Mouse (Mus musculus) heart, postnatal 25 days (tissue): ENCODE results near the gene Tbrg4. TPM values are rescaled to one million over a fixed set of nuclear protein-coding genes. Genes with fewer than 3 reads are reported as not detected.

Experiments
- DNase-seq: peaks from one replicate; pipeline ENCODE4 v3.0.0; 2022; ENCODE audit warnings: low spot score
- intact Hi-C: fragments of 180-260 bp; cut with DNase I; formaldehyde crosslinking; loops from one replicate; pipeline ENCODE4 v1.15.1; 2025
- total RNA-seq, 2 experiments: library from RNA; stranded (reverse); gene quantifications; 2 replicates each; pipeline ENCODE4 v1.2.3; 2021

Tbrg4 gene
- total RNA-seq, 2 experiments from 2014 or later: 98.2 to 109 TPM

DNA sequence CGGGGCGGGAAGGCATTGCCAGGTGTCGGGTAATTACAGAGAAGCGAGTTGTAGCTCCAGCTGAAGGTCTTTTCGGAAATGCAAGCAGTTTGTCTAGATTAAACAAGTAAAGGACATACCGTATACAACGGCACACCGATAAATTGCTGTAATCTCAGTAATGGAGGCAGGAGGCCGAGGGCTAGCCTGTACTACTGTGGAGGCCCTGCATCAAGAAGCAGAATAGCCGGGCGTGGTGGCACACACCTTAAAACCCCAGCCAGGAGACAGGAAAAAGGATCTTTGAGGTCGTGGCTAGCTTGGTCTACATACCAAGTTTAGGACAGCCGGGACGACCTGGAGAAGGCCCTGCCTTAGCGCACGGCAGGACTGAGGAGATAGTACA lies 513 bp upstream of the Tbrg4 start:
- no peak for DNase-seq
- intact Hi-C loops: loop anchor here (2.0 to 5.0 kb wide), 3 partner anchors 79 to 152 kb away; partner anchors contain the start of genes Ccm2 and Purb

DNA sequence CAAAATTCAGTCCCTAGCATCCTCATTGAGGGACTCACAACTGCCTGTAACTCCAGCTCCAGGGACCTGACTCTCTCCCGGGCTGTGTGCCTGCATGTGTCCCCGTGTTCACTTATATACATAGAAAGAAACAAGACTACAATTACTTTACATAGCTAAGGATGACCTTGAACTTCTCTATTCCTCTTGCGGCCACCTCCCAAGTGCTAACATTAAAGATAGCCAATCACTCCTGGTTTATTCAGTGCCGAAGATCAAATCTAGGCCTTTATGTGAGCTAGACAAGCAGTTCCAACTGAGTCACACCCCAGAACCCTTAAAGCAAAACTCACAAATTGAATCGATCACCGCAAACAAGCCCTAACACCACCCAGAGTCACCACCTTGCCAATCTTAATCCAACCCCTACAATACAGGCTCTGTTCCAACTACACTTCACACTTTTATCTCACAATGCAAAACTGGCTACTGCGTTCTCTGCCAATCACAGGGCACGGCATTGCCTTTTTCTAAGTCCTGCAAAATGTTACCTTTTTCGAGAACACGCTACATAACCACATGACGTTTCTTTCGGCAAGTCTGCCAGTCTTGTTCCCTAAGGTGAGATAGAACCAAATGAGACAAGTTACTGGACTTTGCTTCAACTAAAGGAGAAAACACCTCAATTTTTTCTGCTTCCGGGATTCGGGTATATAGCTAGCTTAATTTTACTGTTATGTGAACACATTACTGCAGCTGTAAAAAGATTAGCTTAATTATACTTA lies 1.1 kb downstream of the Tbrg4 start:
- no peak for DNase-seq
- intact Hi-C loops: loop anchor here (5.0 kb wide), 2 partner anchors 78 to 98 kb away; partner anchors contain the start of gene Ccm2

DNA sequence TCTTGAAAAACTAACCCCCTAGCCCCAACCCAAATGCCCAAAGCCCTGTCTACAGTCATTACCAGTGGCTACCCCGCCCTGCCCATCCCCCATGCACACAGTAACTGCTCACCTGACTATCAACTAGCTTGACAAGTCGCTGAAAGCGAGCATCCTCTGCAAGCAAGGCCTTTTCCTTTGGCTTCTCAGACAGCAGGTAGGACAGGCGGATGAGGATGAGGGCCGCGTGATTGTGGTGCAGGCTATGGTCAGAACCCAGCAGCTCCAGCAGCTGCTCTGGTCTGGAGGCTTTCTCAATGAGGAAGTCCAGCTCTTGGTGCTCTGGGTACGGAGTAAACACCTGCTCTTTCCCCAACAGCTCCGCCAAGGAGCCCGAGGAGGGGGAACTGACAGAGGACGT lies 2.2 kb downstream of the Tbrg4 start:
- intact Hi-C loops: no loop called here
- DNase-seq: no peak

DNA sequence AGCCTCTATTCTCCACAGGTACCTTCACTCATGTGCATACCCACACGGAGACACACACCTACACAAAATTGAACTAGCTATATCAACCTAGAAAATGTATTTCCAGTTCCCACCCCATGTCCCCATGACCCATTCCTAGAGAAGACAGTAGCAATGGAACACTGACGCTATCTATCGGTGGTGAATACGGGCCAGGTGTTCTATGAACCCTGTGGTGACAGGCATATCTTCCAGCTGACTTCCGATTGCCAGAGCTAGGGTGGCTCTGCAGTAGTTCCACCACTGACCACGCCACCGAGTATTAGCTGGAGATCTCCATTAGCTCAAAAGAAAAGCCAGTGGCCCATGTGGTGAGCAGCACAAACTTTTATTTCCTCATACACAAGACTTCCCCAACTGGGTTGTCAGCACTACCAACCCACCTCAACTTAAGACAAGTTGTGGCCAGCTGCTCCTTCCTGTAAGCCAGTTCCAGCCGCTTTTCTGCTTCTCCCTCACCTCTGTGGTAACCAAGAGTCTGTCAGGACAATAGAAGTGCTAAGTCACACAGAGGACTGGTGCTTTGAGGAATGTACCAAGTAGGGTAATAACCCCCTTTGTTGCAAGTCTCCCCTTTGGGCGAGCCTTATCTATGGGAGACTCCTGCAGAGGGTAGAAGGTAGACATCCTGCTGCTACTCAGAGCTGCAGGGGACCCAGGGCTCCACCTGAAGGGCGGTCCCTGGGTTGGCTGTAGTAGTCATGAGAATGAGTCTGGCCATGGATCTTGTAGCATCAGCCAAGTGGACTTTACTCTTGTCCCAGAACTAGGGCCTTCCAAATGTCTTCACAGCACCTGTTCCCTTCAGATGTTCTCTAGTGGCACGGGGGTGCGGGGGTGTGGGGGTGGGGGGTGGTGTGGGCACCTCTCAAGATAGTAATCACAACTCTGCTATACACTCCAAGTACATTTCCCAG lies 10.3 kb downstream of the Tbrg4 start:
- DNase-seq: no peak

DNA sequence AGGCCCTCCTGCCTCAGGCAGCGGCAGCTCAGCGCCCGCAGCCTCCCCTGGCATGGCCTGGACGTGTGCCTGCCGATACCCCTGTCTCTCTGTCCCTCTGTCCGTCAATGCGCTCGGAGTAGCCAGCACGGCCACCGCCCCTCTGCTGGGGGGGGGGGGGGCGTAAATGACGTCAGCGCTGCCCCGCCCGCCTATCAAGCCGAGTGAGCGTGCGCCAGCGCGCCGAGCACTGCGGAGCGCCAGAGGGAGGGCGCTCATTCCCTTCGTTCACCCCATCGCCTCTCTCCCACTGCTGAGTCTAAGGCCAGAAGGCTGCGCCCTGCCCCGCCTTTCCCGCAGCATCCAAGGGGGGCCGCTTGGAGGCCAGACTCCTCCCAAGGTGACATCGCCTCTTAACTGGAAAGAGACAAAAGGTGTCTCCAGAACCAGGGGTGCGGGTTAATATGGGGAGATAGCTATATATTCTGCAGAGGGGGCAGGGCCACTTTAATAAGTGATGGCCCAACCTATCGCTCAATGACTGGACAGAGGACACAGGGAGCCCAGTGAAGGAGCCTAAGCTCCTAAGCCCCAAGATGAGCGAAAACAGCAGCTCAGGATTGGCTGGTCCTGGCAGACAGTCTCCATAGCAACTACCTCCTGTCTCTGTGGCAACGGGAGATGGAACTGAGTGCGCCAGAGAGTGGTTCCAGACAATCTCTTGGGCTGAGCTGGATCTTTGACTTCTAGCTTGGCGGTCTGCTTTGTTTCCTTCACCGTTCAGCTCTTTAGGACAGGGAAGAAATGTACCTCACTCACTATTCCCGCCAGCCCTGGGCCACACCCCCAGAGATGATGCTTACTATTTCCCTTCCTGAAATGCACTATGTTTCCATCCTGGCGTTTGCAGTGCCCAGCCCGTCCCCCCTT lies 20.1 kb downstream of the Tbrg4 start, which contains the start of gene Nacad:
Nacad (minus strand) TSS at position 563 of the 909 bp plus-strand sequence.
- intact Hi-C loops: no loop called here
- no peak for DNase-seq

More for the DNA sequence above, 10.3 kb downstream of the Tbrg4 start:
- intact Hi-C loops: no loop called here

DNA sequence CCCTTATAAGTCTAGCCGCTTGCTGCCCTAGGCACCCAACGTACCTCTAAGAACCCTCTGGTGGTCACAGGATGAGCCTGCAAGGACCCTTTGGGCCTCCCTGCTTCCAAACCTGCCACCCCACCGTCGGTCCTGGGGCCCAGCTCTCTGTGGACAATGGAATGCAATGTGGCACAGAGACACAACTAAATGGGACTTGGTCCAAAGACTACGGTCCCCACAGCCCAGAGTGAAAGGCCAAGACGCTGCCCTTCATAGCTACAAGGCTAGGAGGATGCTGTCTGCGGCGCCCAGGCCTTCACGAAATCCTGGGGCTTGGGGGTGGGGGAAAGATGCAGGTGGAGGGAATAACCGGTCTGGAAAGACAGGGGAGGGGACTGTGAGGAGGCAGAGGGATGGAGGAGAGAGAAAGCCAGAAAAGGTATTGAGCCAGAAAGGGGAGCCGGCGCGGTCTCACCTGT lies 20.8 kb downstream of the Tbrg4 start:
- intact Hi-C loops: no loop called here
- DNase-seq: no peak

DNA sequence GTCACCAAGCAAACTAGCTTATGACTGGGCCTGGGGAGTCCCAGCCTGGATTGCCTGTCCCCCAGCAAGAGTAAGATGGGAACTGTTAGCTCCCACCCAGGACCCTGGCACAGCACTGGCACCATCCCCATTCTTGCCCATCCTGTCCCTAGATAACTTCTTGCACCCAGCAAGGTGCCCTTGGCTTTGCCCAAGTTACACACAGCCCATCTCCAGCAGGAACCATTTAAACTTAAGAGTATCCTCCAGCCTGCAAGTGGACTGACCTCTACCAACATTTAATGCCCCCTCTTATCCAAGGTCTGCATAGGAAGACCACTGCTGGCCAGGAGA lies 21.3 kb downstream of the Tbrg4 start:
- intact Hi-C loops: no loop called here

DNA sequence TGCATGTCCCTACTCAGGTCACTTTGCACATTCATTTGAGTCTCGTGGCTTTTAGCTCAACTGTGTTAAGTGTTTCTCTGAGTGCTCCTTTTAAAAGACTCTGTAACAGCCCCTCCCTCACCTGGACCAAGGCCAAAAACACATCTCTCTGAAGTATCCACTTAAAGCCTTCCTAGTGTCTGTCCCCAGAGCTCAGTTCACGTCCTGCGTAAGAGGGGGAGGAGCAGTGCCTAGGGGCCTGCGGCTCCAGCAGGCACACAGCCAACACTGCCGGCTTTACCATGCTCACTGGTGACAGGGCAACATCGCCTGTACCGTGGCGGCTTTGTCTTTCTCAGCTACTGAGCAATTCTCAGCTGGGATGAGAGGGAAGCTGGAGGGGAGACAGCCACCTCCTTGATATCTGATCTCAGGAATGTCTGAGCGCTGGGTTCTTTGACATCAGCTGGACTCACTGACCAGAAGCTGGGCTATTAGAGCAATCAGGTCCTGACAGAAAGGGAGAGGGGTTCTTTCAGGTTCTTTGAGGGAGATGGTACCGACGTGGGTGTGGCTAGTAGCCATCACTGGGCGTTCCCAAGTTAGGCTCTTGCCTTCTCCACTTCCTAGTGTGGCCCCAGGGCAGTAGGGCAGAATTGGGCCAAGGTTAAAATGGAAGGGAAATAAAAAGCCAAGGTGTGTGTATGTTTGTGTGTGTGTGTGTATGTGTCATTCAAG lies 21.8 kb downstream of the Tbrg4 start:
- intact Hi-C loops: no loop called here
- DNase-seq: no peak

More for the DNA sequence above, 21.3 kb downstream of the Tbrg4 start:
- no peak for DNase-seq

DNA sequence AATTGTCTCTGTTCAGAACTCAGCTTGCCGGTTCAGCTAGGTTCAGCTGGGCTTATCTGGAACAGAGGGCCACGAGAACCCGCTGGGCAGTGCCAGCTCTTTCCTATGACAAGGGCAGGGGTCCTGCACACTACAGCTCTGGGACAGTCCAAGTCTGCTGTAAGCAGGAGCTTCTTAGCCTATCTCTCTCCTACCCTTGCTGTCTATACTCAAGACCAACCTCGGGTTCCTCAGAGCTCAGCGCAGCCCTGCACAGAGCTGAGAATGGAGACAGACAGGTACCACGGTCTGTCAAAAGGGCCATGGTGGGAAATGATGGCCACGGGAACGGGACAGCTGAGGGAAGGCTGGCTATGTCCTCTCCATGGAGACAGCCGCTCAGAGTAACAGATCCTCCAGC lies 22.6 kb downstream of the Tbrg4 start:
- intact Hi-C loops: no loop called here
- DNase-seq: no peak

DNA sequence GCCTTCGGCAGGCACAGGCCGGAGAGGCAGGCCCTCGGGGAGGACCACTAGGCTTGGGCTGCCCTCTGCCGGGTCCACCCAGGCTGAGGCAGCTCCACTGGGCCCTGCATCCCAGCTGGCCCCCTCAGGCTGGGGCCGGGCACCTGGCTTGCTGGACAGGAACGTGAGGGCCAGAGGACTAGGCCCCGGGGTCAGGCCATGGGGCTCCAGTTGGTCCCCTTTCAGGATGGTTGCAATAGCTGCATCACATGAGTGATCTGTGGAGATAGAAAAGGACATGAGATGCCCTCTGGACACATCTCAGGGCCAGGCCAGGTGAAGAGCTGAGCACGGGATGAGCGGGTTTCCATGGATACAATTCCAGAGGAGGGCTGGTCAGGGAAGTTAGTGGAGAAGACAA lies 23.2 kb downstream of the Tbrg4 start:
- no peak for DNase-seq
- intact Hi-C loops: no loop called here

DNA sequence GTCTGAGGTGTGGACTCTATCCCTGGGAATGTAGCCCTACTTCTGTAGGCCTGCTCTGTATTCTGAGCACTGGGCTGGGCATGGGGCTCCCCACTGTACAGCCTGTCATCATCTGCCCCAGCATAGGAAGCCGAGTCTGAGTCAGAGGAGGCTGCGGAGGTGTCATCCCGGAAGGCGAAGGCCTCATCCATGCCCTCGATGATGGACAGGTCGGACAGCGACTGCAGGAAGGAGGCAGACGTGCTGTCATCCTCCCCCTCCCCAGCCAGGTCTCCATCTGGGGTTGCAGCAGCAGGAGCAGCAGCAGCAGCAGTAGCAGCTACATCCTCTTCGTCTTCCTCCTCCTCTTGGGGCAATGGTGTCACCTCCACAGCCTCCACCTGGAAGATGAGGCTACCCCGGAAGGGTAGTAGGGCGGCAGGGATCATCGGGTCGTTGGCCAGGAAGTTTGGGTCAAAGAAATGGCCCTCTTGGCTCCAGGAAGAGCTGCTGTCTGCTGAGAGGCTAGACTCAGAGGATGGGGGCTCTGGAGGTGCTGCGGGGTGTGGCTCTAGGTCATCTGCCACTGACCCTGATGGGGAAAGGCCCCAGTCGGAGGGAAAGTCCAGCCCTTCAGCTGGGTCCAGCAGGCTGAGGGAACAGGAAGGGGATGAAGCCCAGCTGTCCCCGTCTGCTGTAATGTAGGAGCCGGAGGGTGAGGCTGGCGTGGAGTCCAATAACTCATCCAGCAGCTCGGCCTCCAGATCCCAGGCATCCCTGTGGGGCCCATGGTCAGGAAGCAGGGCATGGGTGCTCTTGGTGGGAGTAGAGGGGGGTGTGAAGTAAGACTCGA lies 24.0 kb downstream of the Tbrg4 start:
- intact Hi-C loops: no loop called here
- DNase-seq: no peak

DNA sequence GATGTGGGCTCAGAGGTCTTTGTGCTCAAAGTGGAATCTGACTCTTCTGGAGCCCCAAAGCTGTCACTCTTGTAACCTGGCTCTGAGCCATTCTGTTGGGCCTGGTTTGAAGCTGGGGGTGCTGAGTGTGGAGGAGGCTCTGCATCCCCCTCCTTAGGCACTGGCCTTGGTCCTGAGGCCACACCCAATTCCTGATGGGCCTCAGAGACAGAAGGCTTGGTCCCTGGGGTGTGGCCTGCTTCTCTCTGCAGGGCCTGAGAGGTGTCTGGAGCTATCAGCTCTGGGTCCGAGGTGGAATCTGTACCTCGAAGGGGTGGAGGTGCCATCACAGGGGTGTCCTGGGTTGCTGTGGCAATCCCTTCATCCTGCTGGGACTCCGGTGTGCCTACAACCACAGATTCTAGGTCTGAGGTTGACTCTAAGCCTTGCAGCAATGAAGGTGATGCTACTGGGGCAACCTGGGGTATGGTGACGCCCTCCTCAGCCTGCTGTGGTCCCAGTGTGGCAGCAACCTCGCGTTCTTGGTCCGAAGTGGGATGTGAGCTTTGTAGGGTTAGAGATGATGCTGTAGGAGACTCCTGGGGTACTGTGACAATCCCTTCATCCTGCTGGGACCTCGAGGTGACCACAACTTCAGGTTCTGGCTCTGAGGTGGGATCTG lies 25.5 kb downstream of the Tbrg4 start:
- intact Hi-C loops: no loop called here
- no peak for DNase-seq

DNA sequence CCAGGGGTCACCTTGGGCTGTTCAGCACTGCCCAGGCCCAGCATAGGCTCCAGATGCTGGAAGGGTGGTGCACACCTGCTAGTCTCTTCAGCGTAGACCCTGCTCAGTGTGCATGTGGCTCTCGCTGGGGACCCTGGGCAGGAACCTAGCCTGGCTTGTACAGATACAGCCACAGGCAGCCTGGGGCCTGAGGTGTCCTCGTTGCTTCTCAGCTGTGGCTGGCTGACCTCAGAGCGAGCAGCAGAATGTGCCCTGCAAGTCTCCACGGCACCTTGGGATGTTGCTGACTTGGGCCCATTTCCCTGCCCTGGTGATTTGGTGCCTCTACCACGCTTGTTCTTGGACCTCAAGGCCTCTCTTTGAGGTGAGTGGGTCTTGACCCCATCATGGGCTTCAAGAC lies 26.0 kb downstream of the Tbrg4 start:
- intact Hi-C loops: no loop called here
- DNase-seq: no peak

DNA sequence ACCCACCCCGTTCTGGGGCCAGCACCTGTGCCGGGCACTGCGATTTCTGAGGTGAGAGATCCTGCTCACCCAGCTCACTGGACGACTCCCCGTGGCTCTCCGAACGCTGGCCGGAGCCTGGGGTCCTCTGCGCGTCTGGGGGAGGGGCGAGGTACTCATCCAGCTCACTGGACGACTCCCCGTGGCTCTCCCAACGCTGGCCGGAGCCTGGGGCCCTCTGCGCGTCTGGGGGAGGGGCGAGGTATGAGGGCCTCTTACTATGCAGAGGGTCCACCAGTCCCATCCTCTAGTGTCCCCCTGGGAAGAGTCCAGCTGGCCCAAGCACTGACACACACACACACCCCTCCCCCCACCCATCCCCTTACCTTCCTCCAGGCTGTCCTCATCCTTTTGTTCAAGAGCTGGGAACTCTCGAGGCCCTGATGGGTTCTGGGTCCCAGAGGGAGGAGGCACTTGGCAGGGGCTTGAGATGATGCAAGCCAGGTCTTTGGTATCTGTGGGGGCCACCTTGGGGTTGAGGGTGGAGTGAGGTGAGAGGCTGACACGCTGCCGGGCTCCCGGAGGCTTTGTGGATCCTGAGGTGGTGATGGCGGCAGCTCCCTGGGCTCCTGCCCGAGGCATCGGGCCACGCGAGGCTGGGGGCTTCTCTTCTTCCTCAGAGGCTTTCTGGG lies 26.7 kb downstream of the Tbrg4 start:
- intact Hi-C loops: no loop called here
- no peak for DNase-seq

DNA sequence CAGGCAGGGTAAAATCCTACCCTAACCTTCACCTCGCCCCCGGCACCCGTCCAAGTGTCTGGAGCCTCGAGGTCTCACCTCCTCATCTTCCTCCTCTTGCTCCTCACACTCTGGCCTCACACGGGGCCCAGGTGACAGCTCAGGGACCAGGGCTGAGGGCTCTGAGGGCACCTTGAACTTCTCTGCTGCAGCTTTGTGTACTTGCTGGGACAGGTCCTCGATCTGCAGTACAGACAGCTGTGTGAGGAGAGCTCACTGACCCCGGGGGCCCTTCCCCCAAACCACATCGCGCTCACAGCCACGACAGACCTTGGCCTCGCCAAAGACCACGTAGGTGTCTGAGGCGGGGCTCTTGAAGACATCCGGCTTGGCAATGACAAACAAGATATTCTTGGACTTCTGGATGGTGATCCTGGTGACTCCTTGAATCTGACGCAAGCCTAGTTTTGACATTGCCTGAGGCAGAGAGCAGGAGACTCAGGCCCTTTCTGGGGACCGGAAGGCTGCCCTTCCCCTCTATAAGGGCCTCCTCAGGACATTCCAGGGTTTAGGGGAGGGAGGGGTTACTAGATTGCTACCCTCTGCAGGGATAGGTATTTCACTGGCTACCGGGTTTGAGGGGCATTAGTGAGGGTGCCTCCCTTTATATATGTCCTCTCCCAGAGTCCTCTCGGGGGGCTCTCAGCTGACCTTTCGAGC lies 27.5 kb downstream of the Tbrg4 start:
- intact Hi-C loops: no loop called here
- DNase-seq: no peak

DNA sequence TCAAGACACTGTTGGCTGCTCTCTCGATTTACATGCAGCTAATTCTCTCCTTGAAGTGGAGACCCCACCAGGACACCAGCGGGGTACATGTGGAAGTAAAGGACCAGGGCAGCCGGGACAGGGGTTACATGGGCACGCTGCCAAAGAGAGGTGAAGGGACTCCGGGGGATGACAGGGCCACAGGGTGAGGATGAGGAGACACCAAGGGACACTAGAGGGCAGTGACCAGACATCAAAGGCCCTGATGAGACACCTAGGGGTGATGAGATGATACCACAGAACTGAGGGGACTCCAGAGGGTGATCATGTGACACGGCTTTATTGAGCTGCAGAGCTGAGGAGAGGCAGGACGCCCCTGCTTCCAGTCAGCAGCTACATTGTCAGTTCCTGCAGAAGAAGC lies 28.3 kb downstream of the Tbrg4 start:
- DNase-seq: no peak
- intact Hi-C loops: no loop called here

DNA sequence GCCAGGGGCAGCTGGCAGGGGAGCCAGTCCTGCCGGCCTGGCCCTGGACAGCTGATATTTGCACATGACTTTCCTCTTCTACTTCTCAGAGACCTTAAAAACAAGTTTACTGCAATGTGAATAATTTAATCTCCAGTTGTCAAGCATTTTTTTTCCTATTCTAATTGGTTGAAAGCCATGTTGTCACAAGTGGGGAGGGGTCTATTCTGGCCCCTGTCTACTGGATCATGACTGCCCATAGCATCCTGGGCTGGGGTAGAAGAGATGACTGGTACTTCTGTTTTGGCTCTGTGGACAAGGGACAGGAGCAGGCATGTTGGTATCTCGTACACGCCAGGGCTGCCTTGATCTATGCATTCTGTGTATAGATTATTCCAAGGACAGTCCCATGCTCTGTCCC lies 29.3 kb downstream of the Tbrg4 start:
- DNase-seq: no peak
- intact Hi-C loops: no loop called here
